Mouse (Mus musculus): ENCODE measurements around the gene Krt1. TPM values are rescaled to one million over a fixed set of nuclear protein-coding genes. Genes with fewer than 3 reads are reported as not detected.

Krt1 gene
- not detected in 2 replicates for polyA plus RNA-seq (2012)

DNA sequence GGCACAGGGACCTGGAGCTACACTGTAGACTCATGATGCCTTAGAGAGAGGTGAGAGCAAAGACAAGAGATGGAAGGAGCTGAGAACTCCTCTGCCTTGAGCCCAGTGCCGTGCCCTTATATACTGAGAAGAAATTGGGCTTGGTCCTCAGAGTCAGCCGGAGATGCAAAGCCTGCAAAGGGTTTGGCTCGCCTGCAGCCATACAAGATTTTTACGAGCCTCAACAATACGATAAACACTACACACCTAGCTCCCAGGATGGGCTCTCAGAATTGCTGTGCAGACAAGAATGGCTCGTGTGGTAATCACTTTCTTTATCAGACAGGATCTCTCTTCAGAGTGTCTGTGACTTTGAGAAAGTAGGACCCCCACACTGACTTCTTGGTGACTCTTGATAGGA, at the start of gene Krt1:
TSS of gene Krt1 (minus strand) at position 101 of the 400 bp plus-strand sequence.
- Histone ChIP-seq H3K4me1 (ENCODE audit: control insufficient read depth) (no peaks in the 10 kb centered on the region), H3K9me3 (ENCODE audit: control insufficient read depth, low read length) (no peaks in the 10 kb centered on the region), H3K4me3 (replicated peaks) (no peak within 1 kb of the TSS), H3K36me3 (ENCODE audit: control insufficient read depth) (no peaks in the 10 kb centered on the region), H3K27me3 (ENCODE audit: control insufficient read depth) (peaks cover 23% of the 10 kb centered on the region)
- TF ChIP-seq TAL1 (IDR thresholded peaks at IDR 0.05; ENCODE audit: low read length) (no peak), GATA1 (IDR thresholded peaks at IDR 0.05; ENCODE audit: low read length) (no peak)

GRCm38 (mm10) chr15:101895216-101895615, 44.6 kb upstream of the Krt1 start:
- TF ChIP-seq TAL1 (IDR thresholded peaks at IDR 0.05; ENCODE audit: low read length) (no peak), GATA1 (IDR thresholded peaks at IDR 0.05; ENCODE audit: low read length) (no peak)
- H3K4me3 ChIP-seq (replicated peaks), result no peak overlapping the region
- no peaks in the 10 kb centered on the region for H3K9me3 ChIP-seq (ENCODE audit: control insufficient read depth, low read length)
- H3K4me1 ChIP-seq (ENCODE audit: control insufficient read depth), result no peaks in the 10 kb centered on the region
- H3K27me3 ChIP-seq (ENCODE audit: control insufficient read depth), result no peaks in the 10 kb centered on the region
- no peaks in the 10 kb centered on the region for H3K36me3 ChIP-seq (ENCODE audit: control insufficient read depth)

DNA sequence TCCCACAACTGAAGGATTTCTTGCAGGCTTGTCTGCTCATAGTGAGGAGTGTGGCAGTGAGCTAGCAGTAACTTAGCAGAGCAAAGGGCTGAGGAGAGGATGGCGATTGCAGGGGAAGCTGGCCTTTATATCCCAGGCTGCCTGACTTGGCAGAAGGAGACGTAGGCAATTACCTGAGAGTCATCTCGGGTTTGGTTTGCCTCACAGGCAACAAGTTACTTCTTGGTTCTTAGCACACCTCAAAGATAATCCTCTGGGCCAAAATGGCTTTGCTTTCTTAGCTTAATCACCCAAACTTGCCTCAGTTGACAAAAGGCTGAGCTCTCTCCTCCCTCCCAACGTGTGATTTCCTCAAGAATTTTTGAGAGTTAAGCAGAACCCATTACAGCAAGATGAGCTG, 42.2 kb upstream of the Krt1 start, which contains the start of gene Krt76:
TSS of gene Krt76 (minus strand) at position 101 of the 400 bp plus-strand sequence.
- no peak for TF ChIP-seq TAL1 (IDR thresholded peaks at IDR 0.05; ENCODE audit: low read length)
- TF ChIP-seq GATA1 (IDR thresholded peaks at IDR 0.05; ENCODE audit: low read length), result no peak
- no peaks in the 10 kb centered on the region for H3K36me3 ChIP-seq (ENCODE audit: control insufficient read depth)
- H3K4me1 ChIP-seq (ENCODE audit: control insufficient read depth), result no peaks in the 10 kb centered on the region

DNA sequence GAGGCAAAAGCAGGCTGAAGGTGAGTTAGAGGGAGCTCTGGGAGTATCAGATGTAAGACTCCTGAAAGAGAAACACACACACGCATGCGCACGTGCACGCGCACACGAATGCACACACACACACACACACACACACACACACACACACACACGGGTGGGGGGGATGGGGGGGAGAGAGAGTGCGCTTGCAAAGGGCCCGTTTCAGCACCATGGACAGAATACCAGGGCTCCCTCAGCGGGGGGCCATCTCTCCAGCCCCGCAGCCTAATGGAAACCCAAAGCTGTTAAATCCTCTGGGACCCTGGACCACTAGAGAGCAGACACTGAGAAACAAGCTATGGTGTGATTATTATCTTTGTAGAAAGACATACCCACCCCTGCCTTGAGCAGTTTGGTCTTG, 29.2 kb upstream of the Krt1 start:
- H3K4me1 ChIP-seq (ENCODE audit: control insufficient read depth), result no peaks in the 10 kb centered on the region
- H3K27me3 ChIP-seq (ENCODE audit: control insufficient read depth), result peaks cover 3% of the 10 kb centered on the region; the same call in 1 of the 2 replicates
- H3K9me3 ChIP-seq (ENCODE audit: control insufficient read depth, low read length), result no peaks in the 10 kb centered on the region
- H3K4me3 ChIP-seq (replicated peaks), result no peak overlapping the region
- TF ChIP-seq GATA1 (IDR thresholded peaks at IDR 0.05; ENCODE audit: low read length), result no peak
- no peak for TF ChIP-seq TAL1 (IDR thresholded peaks at IDR 0.05; ENCODE audit: low read length)
- H3K36me3 ChIP-seq (ENCODE audit: control insufficient read depth), result no peaks in the 10 kb centered on the region

More for the DNA sequence above, 42.2 kb upstream of the Krt1 start, which contains the start of gene Krt76:
- Histone ChIP-seq H3K27me3 (ENCODE audit: control insufficient read depth) (no peaks in the 10 kb centered on the region), H3K9me3 (ENCODE audit: control insufficient read depth, low read length) (no peaks in the 10 kb centered on the region), H3K4me3 (replicated peaks) (no peak within 1 kb of the TSS)

DNA sequence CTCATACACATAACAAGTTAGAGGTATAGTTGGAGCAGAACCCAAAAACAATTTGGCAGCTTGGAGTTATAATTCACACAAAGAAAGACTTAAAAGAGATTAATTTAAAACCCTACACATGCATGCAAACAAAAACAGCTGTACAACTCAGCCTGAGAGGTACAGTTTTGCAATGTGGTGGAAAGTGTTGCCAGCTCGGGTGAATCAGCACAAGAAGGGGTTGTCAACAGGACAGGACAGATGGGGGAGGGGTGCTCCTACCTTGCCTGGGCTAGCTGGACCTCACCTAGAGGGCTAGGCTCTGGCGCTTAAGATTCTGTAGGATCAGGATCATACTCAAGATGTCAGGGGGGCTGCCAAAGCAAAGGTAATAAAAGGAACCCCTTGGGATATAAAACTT, 27.4 kb upstream of the Krt1 start:
- Histone ChIP-seq H3K4me1 (ENCODE audit: control insufficient read depth) (no peaks in the 10 kb centered on the region), H3K4me3 (replicated peaks) (no peak overlapping the region), H3K27me3 (ENCODE audit: control insufficient read depth) (no peaks in the 10 kb centered on the region; the same call in 1 of the 2 replicates), H3K9me3 (ENCODE audit: control insufficient read depth, low read length) (no peaks in the 10 kb centered on the region), H3K36me3 (ENCODE audit: control insufficient read depth) (no peaks in the 10 kb centered on the region)
- TF ChIP-seq TAL1 (IDR thresholded peaks at IDR 0.05; ENCODE audit: low read length), result no peak
- no peak for TF ChIP-seq GATA1 (IDR thresholded peaks at IDR 0.05; ENCODE audit: low read length)

GRCm38 (mm10) chr15:101874383-101874782, 23.8 kb upstream of the Krt1 start:
- no peaks in the 10 kb centered on the region for H3K4me1 ChIP-seq (ENCODE audit: control insufficient read depth)
- no peak overlapping the region for H3K4me3 ChIP-seq (replicated peaks)
- H3K36me3 ChIP-seq (ENCODE audit: control insufficient read depth), result no peaks in the 10 kb centered on the region
- H3K27me3 ChIP-seq (ENCODE audit: control insufficient read depth), result peaks cover 1% of the 10 kb centered on the region; the same call in 1 of the 2 replicates
- H3K9me3 ChIP-seq (ENCODE audit: control insufficient read depth, low read length), result no peaks in the 10 kb centered on the region
- TF ChIP-seq TAL1 (IDR thresholded peaks at IDR 0.05; ENCODE audit: low read length) (no peak), GATA1 (IDR thresholded peaks at IDR 0.05; ENCODE audit: low read length) (no peak)

DNA sequence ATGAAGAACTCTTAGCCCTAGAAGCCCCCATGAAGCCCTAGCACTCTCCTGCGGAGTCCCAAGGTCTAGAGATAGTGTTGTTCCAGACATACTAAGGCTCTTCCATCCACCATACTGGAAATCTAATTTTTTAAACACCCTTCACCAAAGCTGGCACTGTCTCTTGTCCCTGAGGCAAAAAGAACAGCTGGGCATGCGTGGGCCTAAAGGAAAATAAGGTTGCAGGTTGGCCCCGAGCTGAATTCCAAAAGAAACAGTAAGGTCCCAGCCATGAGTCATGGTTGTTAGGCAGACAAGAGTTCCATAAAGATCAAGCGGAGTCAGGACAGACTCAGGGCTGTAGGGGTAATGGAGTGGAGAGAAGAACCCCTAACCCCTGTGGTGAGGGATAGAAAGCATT, 22.6 kb upstream of the Krt1 start:
- TF ChIP-seq GATA1 (IDR thresholded peaks at IDR 0.05; ENCODE audit: low read length) (no peak), TAL1 (IDR thresholded peaks at IDR 0.05; ENCODE audit: low read length) (no peak)
- Histone ChIP-seq H3K9me3 (ENCODE audit: control insufficient read depth, low read length) (no peaks in the 10 kb centered on the region), H3K36me3 (ENCODE audit: control insufficient read depth) (no peaks in the 10 kb centered on the region), H3K4me3 (replicated peaks) (no peak overlapping the region), H3K27me3 (ENCODE audit: control insufficient read depth) (peaks cover 3% of the 10 kb centered on the region; the same call in 1 of the 2 replicates), H3K4me1 (ENCODE audit: control insufficient read depth) (no peaks in the 10 kb centered on the region)

DNA sequence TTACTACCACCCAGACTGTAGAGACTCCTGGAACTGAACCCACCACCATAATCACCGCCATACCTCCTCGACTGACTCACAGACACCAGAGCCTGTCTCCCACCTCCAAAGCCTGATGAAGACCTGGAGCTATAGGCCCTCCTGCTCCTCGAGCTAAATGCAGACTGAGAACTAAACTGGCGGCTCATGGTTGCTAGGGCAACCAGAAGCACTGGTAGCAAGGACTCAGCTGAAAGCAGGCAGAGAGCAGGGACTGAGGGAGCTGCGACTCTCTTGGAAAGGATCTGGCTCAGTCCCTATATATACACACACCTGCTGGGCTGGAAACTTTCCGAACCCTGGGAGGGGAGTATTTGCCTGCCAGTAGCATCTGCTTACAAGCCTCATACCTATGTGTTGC, 18.8 kb upstream of the Krt1 start, which contains the start of gene Krt77:
TSS of gene Krt77 (minus strand) at position 275 of the 400 bp plus-strand sequence.
- H3K4me1 ChIP-seq (ENCODE audit: control insufficient read depth), result no peaks in the 10 kb centered on the region

GRCm38 (mm10) chr15:101866754-101867153, 16.2 kb upstream of the Krt1 start:
- Histone ChIP-seq H3K4me1 (ENCODE audit: control insufficient read depth) (no peaks in the 10 kb centered on the region), H3K9me3 (ENCODE audit: control insufficient read depth, low read length) (no peaks in the 10 kb centered on the region), H3K27me3 (ENCODE audit: control insufficient read depth) (peaks cover 4% of the 10 kb centered on the region), H3K4me3 (replicated peaks) (no peak overlapping the region), H3K36me3 (ENCODE audit: control insufficient read depth) (no peaks in the 10 kb centered on the region)
- TF ChIP-seq TAL1 (IDR thresholded peaks at IDR 0.05; ENCODE audit: low read length) (no peak), GATA1 (IDR thresholded peaks at IDR 0.05; ENCODE audit: low read length) (no peak)

More for the DNA sequence above, 18.8 kb upstream of the Krt1 start, which contains the start of gene Krt77:
- Histone ChIP-seq H3K27me3 (ENCODE audit: control insufficient read depth) (peaks cover 3% of the 10 kb centered on the region; the same call in 1 of the 2 replicates), H3K36me3 (ENCODE audit: control insufficient read depth) (no peaks in the 10 kb centered on the region), H3K4me3 (replicated peaks) (no peak within 1 kb of the TSS), H3K9me3 (ENCODE audit: control insufficient read depth, low read length) (no peaks in the 10 kb centered on the region)
- TF ChIP-seq TAL1 (IDR thresholded peaks at IDR 0.05; ENCODE audit: low read length) (no peak), GATA1 (IDR thresholded peaks at IDR 0.05; ENCODE audit: low read length) (no peak)

All from erythroblast, embryonic 14.5 days (primary cell).